In genomic region chr17:28363507-28363906, GRCm38 (mm10) we compare ENCODE assay signal across 11 mouse cellular contexts. TPM values are rescaled to one million over a fixed set of nuclear protein-coding genes. Genes with fewer than 3 reads are reported as not detected.
A peak's percentile ranks its signal among the peaks of the same experiment; 100 is the strongest.
DNase-seq lines count a peak whose midpoint lies in the region; ATAC-seq and TF ChIP-seq lines count a peak whose summit lies in the region.
"Had no signal": no experiment of that assay in that cellular context is flagged by ENCODE, and none has a peak within 500 bp of the region (broad histone marks: within the 10 kb centered on the region; RNA-seq: fewer than 3 reads in every experiment).

No protein-coding gene starts in this region.

- H3K27ac ChIP-seq in heart, embryonic 11.5 days (ENCODE audit: low read depth, low read length), result no peak overlapping the region
- H3K27ac ChIP-seq in lung, embryonic 14.5 days (ENCODE audit: low read depth), result no peak overlapping the region
- no peak overlapping the region for H3K27ac ChIP-seq in embryonic facial prominence, embryonic 11.5 days (replicated peaks; ENCODE audit: low read depth, low read length)
- 0 out of 2 replicates have a peak overlapping the region, but pooled peaks have one; percentile 74 for H3K27ac ChIP-seq in limb, embryonic 10.5 days
- H3K27ac ChIP-seq in gastrocnemius, adult 2 months, result no peak overlapping the region

- TF ChIP-seq CTCF in lung, embryonic 14.5 days (IDR thresholded peaks at IDR 0.05; ENCODE audit: low read depth), result no peak
- TF ChIP-seq CTCF in gastrocnemius, adult 2 months (IDR thresholded peaks at IDR 0.05), result no peak

- H3K36me3 ChIP-seq in heart, embryonic 11.5 days (ENCODE audit: control insufficient read depth, insufficient read depth, low read length), result no peaks in the 10 kb centered on the region
- H3K36me3 ChIP-seq in lung, embryonic 14.5 days (ENCODE audit: insufficient read depth), result no peaks in the 10 kb centered on the region
- no peaks in the 10 kb centered on the region for H3K36me3 ChIP-seq in embryonic facial prominence, embryonic 11.5 days (replicated peaks; ENCODE audit: control insufficient read depth, insufficient read depth, low read depth, low read length)
- H3K36me3 ChIP-seq in limb, embryonic 10.5 days, result no peaks in the 10 kb centered on the region

- peak overlapping the region; percentile 46 for H3K4me3 ChIP-seq in heart, embryonic 11.5 days (ENCODE audit: low read depth, low read length)
- H3K4me3 ChIP-seq in lung, embryonic 14.5 days (ENCODE audit: low read depth, low read length), result 0 out of 2 replicates have a peak overlapping the region, but pooled peaks have one; percentile 29
- H3K4me3 ChIP-seq in embryonic facial prominence, embryonic 11.5 days (ENCODE audit: low read depth, low read length), result peak overlapping the region; percentile 33; the same call in 1 of the 2 replicates
- H3K4me3 ChIP-seq in limb, embryonic 10.5 days, result peak overlapping the region; percentile 51
- H3K4me3 ChIP-seq in gastrocnemius, adult 2 months, result no peak overlapping the region

- DNase-seq in heart, adult 9 months (ENCODE audit: low spot score in 2 of 2), result no peak
- no peak for DNase-seq in lung, embryonic 14.5 days
- DNase-seq in lung, postnatal 14 days, result no peak
- DNase-seq in embryonic facial prominence, embryonic 11.5 days (ENCODE audit: low spot score), result peak; percentile 22
- DNase-seq in limb, embryonic 10.5 days (ENCODE audit: low spot score), result no peak
- DNase-seq in gastrocnemius, adult 2 months, result no peak
- no peak for DNase-seq in urinary bladder, postnatal 14 days (ENCODE audit: low spot score)
- DNase-seq: cerebellum, adult 9-11 months; heart, postnatal 10 days had no signal

- H3K4me1 ChIP-seq in heart, embryonic 11.5 days (ENCODE audit: control insufficient read depth, insufficient read depth, low read length), result peaks cover 19% of the 10 kb centered on the region
- peaks cover 8% of the 10 kb centered on the region for H3K4me1 ChIP-seq in lung, embryonic 14.5 days (ENCODE audit: insufficient read depth)
- H3K4me1 ChIP-seq in embryonic facial prominence, embryonic 11.5 days (ENCODE audit: control insufficient read depth, insufficient read depth, low read length), result peaks cover 6% of the 10 kb centered on the region
- H3K4me1 ChIP-seq in limb, embryonic 10.5 days, result peaks cover 46% of the 10 kb centered on the region

- intact Hi-C loops in gastrocnemius, adult 2 months (cut with DNase I), result no loop called here

- peak overlapping the region; percentile 66; the same call in 1 of the 2 replicates for H3K9ac ChIP-seq in heart, embryonic 11.5 days (ENCODE audit: low read depth, low read length)
- no peak overlapping the region for H3K9ac ChIP-seq in lung, embryonic 14.5 days
- H3K9ac ChIP-seq in embryonic facial prominence, embryonic 11.5 days (replicated peaks; ENCODE audit: low read length), result no peak overlapping the region

- peaks cover 63% of the 10 kb centered on the region for H3K27me3 ChIP-seq in heart, embryonic 11.5 days (ENCODE audit: control insufficient read depth, insufficient read depth, low read length)
- peaks cover 42% of the 10 kb centered on the region for H3K27me3 ChIP-seq in lung, embryonic 14.5 days (ENCODE audit: insufficient read depth, low read length)
- peaks cover 30% of the 10 kb centered on the region for H3K27me3 ChIP-seq in embryonic facial prominence, embryonic 11.5 days (ENCODE audit: control insufficient read depth, insufficient read depth, low read length)
- H3K27me3 ChIP-seq in limb, embryonic 10.5 days (ENCODE audit: low read depth, poor library complexity, severe bottlenecking), result peaks cover 79% of the 10 kb centered on the region

- H3K9me3 ChIP-seq in heart, embryonic 11.5 days (replicated peaks; ENCODE audit: control insufficient read depth, low read length), result no peaks in the 10 kb centered on the region
- no peaks in the 10 kb centered on the region for H3K9me3 ChIP-seq in lung, embryonic 14.5 days (ENCODE audit: low read depth, low read length)
- no peaks in the 10 kb centered on the region for H3K9me3 ChIP-seq in embryonic facial prominence, embryonic 11.5 days (replicated peaks; ENCODE audit: control insufficient read depth, low read length)
- no peaks in the 10 kb centered on the region for H3K9me3 ChIP-seq in limb, embryonic 10.5 days (replicated peaks)

- WGBS in heart, embryonic 11.5 days (ENCODE audit: insufficient replicate concordance), result 8% methylated on average over 6 of the region's 6 CpGs
- 27% methylated on average over 6 of the region's 6 CpGs for WGBS in lung, embryonic 14.5 days
- 10% methylated on average over 6 of the region's 6 CpGs for WGBS in embryonic facial prominence, embryonic 11.5 days
- WGBS in limb, embryonic 10.5 days, result 6% methylated on average over 6 of the region's 6 CpGs

- H3K4me2 ChIP-seq in heart, embryonic 11.5 days, result peak overlapping the region; percentile 74
- peak overlapping the region; percentile 61 for H3K4me2 ChIP-seq in lung, embryonic 14.5 days
- peak overlapping the region; percentile 56; the same call in 1 of the 2 replicates for H3K4me2 ChIP-seq in embryonic facial prominence, embryonic 11.5 days (ENCODE audit: low read depth, low read length)

- ATAC-seq in heart, embryonic 11.5 days (replicated peaks; ENCODE audit: insufficient number of reproducible peaks, low FRiP score, low TSS enrichment), result no peak
- no peak for ATAC-seq in lung, embryonic 14.5 days (ENCODE audit: insufficient read depth)
- no peak for ATAC-seq in embryonic facial prominence, embryonic 11.5 days (replicated peaks; ENCODE audit: insufficient number of reproducible peaks, low FRiP score, low TSS enrichment, low read depth)

RNA-seq across cellular contexts. Expression of gene Tulp1, which starts 1.5 kb away (rescaled TPM):
- polyA plus RNA-seq in heart, embryonic 11.5 days (2014; fragmentation: Nextera tagmentation; extraction: Ambion mirVana), result 2.9 and 5.0 TPM in 2 replicates
- polyA plus RNA-seq in lung, embryonic 14.5 days (2014; fragmentation: Nextera tagmentation; extraction: Ambion mirVana), result 3.0 and 3.6 TPM in 2 replicates
- 3.4 and 3.6 TPM in 2 replicates for polyA plus RNA-seq in embryonic facial prominence, embryonic 11.5 days (2014; fragmentation: Nextera tagmentation; extraction: Ambion mirVana)
- polyA plus RNA-seq in limb, embryonic 10.5 days (2016; fragmentation: Nextera tagmentation; extraction: Ambion mirVana), result 3.4 and 4.1 TPM in 2 replicates
- total RNA-seq in gastrocnemius, adult 2 months (2021), result not detected
- total RNA-seq: left cerebral cortex, postnatal 36 days had no signal

RNA-seq across cellular contexts. Expression of gene Tead3, which starts 12.9 kb away (rescaled TPM):
- polyA plus RNA-seq in heart, embryonic 11.5 days (2014; fragmentation: Nextera tagmentation; extraction: Ambion mirVana), result 6.5 and 7.5 TPM in 2 replicates
- 11.2 and 11.3 TPM in 2 replicates for polyA plus RNA-seq in lung, embryonic 14.5 days (2014; fragmentation: Nextera tagmentation; extraction: Ambion mirVana)
- 8.6 and 9.0 TPM in 2 replicates for polyA plus RNA-seq in embryonic facial prominence, embryonic 11.5 days (2014; fragmentation: Nextera tagmentation; extraction: Ambion mirVana)
- polyA plus RNA-seq in limb, embryonic 10.5 days (2016; fragmentation: Nextera tagmentation; extraction: Ambion mirVana), result 5.2 and 9.8 TPM in 2 replicates
- total RNA-seq in gastrocnemius, adult 2 months (2021), result 1 to 10 TPM; 6.9 to 7.4 TPM

RNA-seq across cellular contexts. Expression of gene Rpl10a, which starts 35.2 kb away (rescaled TPM):
- 408 and 446 TPM in 2 replicates for polyA plus RNA-seq in heart, embryonic 11.5 days (2014; fragmentation: Nextera tagmentation; extraction: Ambion mirVana)
- polyA plus RNA-seq in lung, embryonic 14.5 days (2014; fragmentation: Nextera tagmentation; extraction: Ambion mirVana), result 799 and 802 TPM in 2 replicates
- 562 and 613 TPM in 2 replicates for polyA plus RNA-seq in embryonic facial prominence, embryonic 11.5 days (2014; fragmentation: Nextera tagmentation; extraction: Ambion mirVana)
- 502 and 576 TPM in 2 replicates for polyA plus RNA-seq in limb, embryonic 10.5 days (2016; fragmentation: Nextera tagmentation; extraction: Ambion mirVana)
- 100 to 1,000 TPM; 382 to 410 TPM for total RNA-seq in gastrocnemius, adult 2 months (2021)

RNA-seq across cellular contexts. Expression of gene Fance, which starts 50.2 kb away (rescaled TPM):
- 15.3 and 17.3 TPM in 2 replicates for polyA plus RNA-seq in heart, embryonic 11.5 days (2014; fragmentation: Nextera tagmentation; extraction: Ambion mirVana)
- 28.2 and 35.3 TPM in 2 replicates for polyA plus RNA-seq in lung, embryonic 14.5 days (2014; fragmentation: Nextera tagmentation; extraction: Ambion mirVana)
- polyA plus RNA-seq in embryonic facial prominence, embryonic 11.5 days (2014; fragmentation: Nextera tagmentation; extraction: Ambion mirVana), result 18.8 and 21.2 TPM in 2 replicates
- 32.9 and 35.5 TPM in 2 replicates for polyA plus RNA-seq in limb, embryonic 10.5 days (2016; fragmentation: Nextera tagmentation; extraction: Ambion mirVana)
- total RNA-seq in gastrocnemius, adult 2 months (2021), result 10 to 100 TPM in 1 of 2 experiments, 1 to 10 TPM in 1; 9.4 to 11.2 TPM
